Mouse (Mus musculus) ES-Bruce4 (cell line): Measurements from ENCODE around the gene Ttll12. TPM values are rescaled to one million over a fixed set of nuclear protein-coding genes. Genes with fewer than 3 reads are reported as not detected.
A peak's percentile ranks its signal among the peaks of the same experiment; 100 is the strongest.

Source experiments
- H3K27ac ChIP-seq: 2 replicates; pipeline ENCODE4 v1.5.1; 2012; ENCODE audit warnings: low read length, inconsistent platforms; ENCODE audit not compliant: insufficient read depth
- H3K27me3 ChIP-seq: 2 replicates; pipeline ENCODE4 v1.6.1; 2012; ENCODE audit warnings: mild to moderate bottlenecking, low read length, inconsistent platforms; ENCODE audit not compliant: control insufficient read depth, poor library complexity, insufficient read depth, severe bottlenecking
- H3K36me3 ChIP-seq: 2 replicates; pipeline ENCODE4 v1.6.1; 2012; ENCODE audit warnings: inconsistent platforms, mild to moderate bottlenecking, low read length, moderate library complexity; ENCODE audit not compliant: control insufficient read depth, poor library complexity, insufficient read depth, severe bottlenecking
- H3K4me1 ChIP-seq: one replicate; pipeline ENCODE4 v1.8.1; 2011; ENCODE audit warnings: low read length; ENCODE audit not compliant: control insufficient read depth, insufficient read depth
- H3K4me3 ChIP-seq: 2 replicates; pipeline ENCODE4 v1.5.1; 2011; ENCODE audit warnings: low read depth, mild to moderate bottlenecking, low read length
- H3K9ac ChIP-seq: 2 replicates; pipeline ENCODE4 v1.6.1; 2012; ENCODE audit warnings: low read depth, mild to moderate bottlenecking, inconsistent platforms; ENCODE audit not compliant: poor library complexity, severe bottlenecking
- H3K9me3 ChIP-seq: replicated peaks from 2 replicates; pipeline ENCODE4 v1.6.1; 2012; ENCODE audit warnings: mild to moderate bottlenecking, low read length, inconsistent platforms; ENCODE audit not compliant: control insufficient read depth, poor library complexity, insufficient read depth, severe bottlenecking
- CTCF ChIP-seq: IDR thresholded peaks from one replicate; pipeline ENCODE4 v1.8.1; 2011; ENCODE audit warnings: low read depth, low read length
- EP300 ChIP-seq: IDR thresholded peaks from 2 replicates; pipeline ENCODE4 v1.6.1; 2011; ENCODE audit warnings: low read depth, low read length; ENCODE audit not compliant: insufficient read depth
- POLR2A ChIP-seq: IDR thresholded peaks from one replicate; pipeline ENCODE4 v1.8.1; 2011; ENCODE audit warnings: low read length; ENCODE audit not compliant: insufficient read depth
- polyA plus RNA-seq: library from polyadenylated mRNA; stranded (reverse); fragments of >200 nt; gene quantifications from 2 replicates; pipeline ENCODE4 v1.2.4, GENCODE M21; 2011; ENCODE audit warnings: low read depth; ENCODE audit not compliant: missing spikeins, insufficient read depth, insufficient read length

Gene Ttll12
- polyA plus RNA-seq, 1 experiment, result 33.7 TPM

- Histone ChIP-seq H3K27me3 (no peaks in the 10 kb centered on the region), H3K9me3 (no peaks in the 10 kb centered on the region), H3K4me3 (peak overlapping the region; percentile 51), H3K4me1 (no peaks in the 10 kb centered on the region), H3K9ac (no peak overlapping the region), H3K27ac (no peak overlapping the region), H3K36me3 (no peaks in the 10 kb centered on the region)
- TF ChIP-seq CTCF, result no peak
- TF ChIP-seq EP300, result no peak
- TF ChIP-seq POLR2A, result no peak
These were observed 25.3 kb downstream of the Ttll12 start for GRCm38 (mm10) chr15:83569682-83570081.

GRCm38 (mm10) chr15:83568544-83568943, 26.4 kb downstream of the Ttll12 start:
- H3K36me3 ChIP-seq, result no peaks in the 10 kb centered on the region
- no peak for TF ChIP-seq POLR2A
- TF ChIP-seq CTCF, result no peak
- no peak for TF ChIP-seq EP300
- no peak overlapping the region for H3K27ac ChIP-seq
- H3K27me3 ChIP-seq, result no peaks in the 10 kb centered on the region
- H3K9me3 ChIP-seq, result no peaks in the 10 kb centered on the region
- no peak overlapping the region for H3K4me3 ChIP-seq
- H3K4me1 ChIP-seq, result peaks cover 2% of the 10 kb centered on the region
- H3K9ac ChIP-seq, result no peak overlapping the region

- H3K27me3 ChIP-seq, result no peaks in the 10 kb centered on the region
- no peak overlapping the region for H3K4me3 ChIP-seq
- no peak overlapping the region for H3K27ac ChIP-seq
- no peaks in the 10 kb centered on the region for H3K36me3 ChIP-seq
- no peaks in the 10 kb centered on the region for H3K9me3 ChIP-seq
- H3K9ac ChIP-seq, result no peak overlapping the region
- TF ChIP-seq EP300 (no peak), POLR2A (no peak)
- H3K4me1 ChIP-seq, result peaks cover 2% of the 10 kb centered on the region
These were observed 27.2 kb downstream of the Ttll12 start for GRCm38 (mm10) chr15:83567728-83568127.

GRCm38 (mm10) chr15:83566006-83566405, 29.0 kb downstream of the Ttll12 start:
- Histone ChIP-seq H3K9ac (no peak overlapping the region), H3K4me1 (peaks cover 2% of the 10 kb centered on the region), H3K27me3 (no peaks in the 10 kb centered on the region), H3K36me3 (no peaks in the 10 kb centered on the region), H3K27ac (no peak overlapping the region), H3K9me3 (no peaks in the 10 kb centered on the region), H3K4me3 (no peak overlapping the region)
- no peak for TF ChIP-seq POLR2A

GRCm38 (mm10) chr15:83565434-83565833, 29.5 kb downstream of the Ttll12 start:
- TF ChIP-seq CTCF (no peak), POLR2A (no peak), EP300 (no peak)
- no peak overlapping the region for H3K27ac ChIP-seq
- no peaks in the 10 kb centered on the region for H3K9me3 ChIP-seq
- no peaks in the 10 kb centered on the region for H3K36me3 ChIP-seq
- H3K27me3 ChIP-seq, result no peaks in the 10 kb centered on the region
- H3K4me1 ChIP-seq, result peaks cover 2% of the 10 kb centered on the region
- no peak overlapping the region for H3K4me3 ChIP-seq
- H3K9ac ChIP-seq, result no peak overlapping the region

- Histone ChIP-seq H3K9me3 (no peaks in the 10 kb centered on the region), H3K27ac (no peak overlapping the region), H3K4me3 (peak overlapping the region; percentile 61), H3K9ac (peak overlapping the region; percentile 20), H3K36me3 (no peaks in the 10 kb centered on the region), H3K27me3 (no peaks in the 10 kb centered on the region), H3K4me1 (peaks cover 2% of the 10 kb centered on the region)
- TF ChIP-seq POLR2A (no peak), EP300 (no peak), CTCF (no peak)
These were observed 30.9 kb downstream of the Ttll12 start for GRCm38 (mm10) chr15:83563857-83564651.
